Mouse (Mus musculus): ENCODE data around the gene Olfr948. TPM values are rescaled to one million over a fixed set of nuclear protein-coding genes. Genes with fewer than 3 reads are reported as not detected.

Olfr948 gene
- total RNA-seq (2014; fragmentation: Nextera tagmentation) (not detected in 2 replicates), total RNA-seq (2017) (not detected in 2 replicates)

- ATAC-seq (replicated peaks; ENCODE audit: low FRiP score, low TSS enrichment, poor library complexity, severe bottlenecking): no peak
Measured at GRCm38 (mm10) chr9:39325945-39326344, at the start of gene Olfr948. Gene Olfr948 (minus strand): TSS chr9:39326045.

- ATAC-seq (replicated peaks; ENCODE audit: low FRiP score, low TSS enrichment, poor library complexity, severe bottlenecking): no peak
Measured at GRCm38 (mm10) chr9:39287136-39287535, 38.7 kb downstream of the Olfr948 start.

- ATAC-seq (replicated peaks; ENCODE audit: low FRiP score, low TSS enrichment, poor library complexity, severe bottlenecking): no peak
Measured at GRCm38 (mm10) chr9:39276718-39277117, 49.1 kb downstream of the Olfr948 start, which contains the start of gene Olfr945. Gene Olfr945 (minus strand): TSS chr9:39276818.

Other genes with a start within 250 kb of the Olfr948 start
- gene Olfr938, start 247.2 kb downstream of the Olfr948 start, total RNA-seq (2014; fragmentation: Nextera tagmentation): not detected in 2 replicates
- not detected in 2 replicates for gene Olfr938, start 247.2 kb downstream of the Olfr948 start, total RNA-seq (2017)
- not detected in 2 replicates for gene Olfr27, start 197.9 kb downstream of the Olfr948 start, total RNA-seq (2014; fragmentation: Nextera tagmentation)
- not detected in 2 replicates for gene Olfr27, start 197.9 kb downstream of the Olfr948 start, total RNA-seq (2017)
- not detected in 2 replicates for gene Olfr943, start 159.7 kb downstream of the Olfr948 start, total RNA-seq (2014; fragmentation: Nextera tagmentation)
- not detected in 2 replicates for gene Olfr943, start 159.7 kb downstream of the Olfr948 start, total RNA-seq (2017)
- gene Olfr944, start 124.1 kb downstream of the Olfr948 start, total RNA-seq (2014; fragmentation: Nextera tagmentation): not detected in 2 replicates
- gene Olfr944, start 124.1 kb downstream of the Olfr948 start, total RNA-seq (2017): not detected in 2 replicates
- not detected in 2 replicates for gene Olfr1537, start 76.1 kb downstream of the Olfr948 start, total RNA-seq (2014; fragmentation: Nextera tagmentation)
- gene Olfr1537, start 76.1 kb downstream of the Olfr948 start, total RNA-seq (2017): not detected in 2 replicates
- not detected in 2 replicates for gene Olfr945, start 49.2 kb downstream of the Olfr948 start, total RNA-seq (2014; fragmentation: Nextera tagmentation)
- not detected in 2 replicates for gene Olfr945, start 49.2 kb downstream of the Olfr948 start, total RNA-seq (2017)
- not detected in 2 replicates for gene Olfr951, start 61.4 kb upstream of the Olfr948 start, total RNA-seq (2014; fragmentation: Nextera tagmentation)
- gene Olfr951, start 61.4 kb upstream of the Olfr948 start, total RNA-seq (2017): not detected in 2 replicates
- not detected in 2 replicates for gene Olfr952, start 101.1 kb upstream of the Olfr948 start, total RNA-seq (2014; fragmentation: Nextera tagmentation)
- gene Olfr952, start 101.1 kb upstream of the Olfr948 start, total RNA-seq (2017): not detected in 2 replicates
- gene Olfr954, start 130.7 kb upstream of the Olfr948 start, total RNA-seq (2014; fragmentation: Nextera tagmentation): not detected in 2 replicates
- gene Olfr954, start 130.7 kb upstream of the Olfr948 start, total RNA-seq (2017): not detected in 2 replicates
- not detected in 2 replicates for gene Olfr955, start 145.9 kb upstream of the Olfr948 start, total RNA-seq (2014; fragmentation: Nextera tagmentation)
- not detected in 2 replicates for gene Olfr955, start 145.9 kb upstream of the Olfr948 start, total RNA-seq (2017)
- gene Olfr44, start 167.9 kb upstream of the Olfr948 start, total RNA-seq (2014; fragmentation: Nextera tagmentation): not detected in 2 replicates
- not detected in 2 replicates for gene Olfr44, start 167.9 kb upstream of the Olfr948 start, total RNA-seq (2017)
- not detected in 2 replicates for gene Olfr957, start 189.8 kb upstream of the Olfr948 start, total RNA-seq (2014; fragmentation: Nextera tagmentation)
- not detected in 2 replicates for gene Olfr957, start 189.8 kb upstream of the Olfr948 start, total RNA-seq (2017)
- not detected in 2 replicates for gene Olfr958, start 228.0 kb upstream of the Olfr948 start, total RNA-seq (2014; fragmentation: Nextera tagmentation)
- not detected in 2 replicates for gene Olfr958, start 228.0 kb upstream of the Olfr948 start, total RNA-seq (2017)
- gene Olfr959, start 249.5 kb upstream of the Olfr948 start, total RNA-seq (2014; fragmentation: Nextera tagmentation): not detected in 2 replicates
- gene Olfr959, start 249.5 kb upstream of the Olfr948 start, total RNA-seq (2017): not detected in 2 replicates